Mouse (Mus musculus) activated CD4-positive, CD25-positive, alpha-beta regulatory T cell, adult 4 months (primary cell): ENCODE measurements around the gene G3bp2. TPM values are rescaled to one million over a fixed set of nuclear protein-coding genes. Genes with fewer than 3 reads are reported as not detected.
A peak's percentile ranks its signal among the peaks of the same experiment; 100 is the strongest.

Experiments used
- ATAC-seq: one replicate; pipeline ENCODE4 v1.8.0; 2017
- polyA plus RNA-seq, 2 experiments: library from polyadenylated mRNA; unstranded; fragments of 100-300 nt; shearing (Covaris generic); gene quantifications; one replicate each; pipeline ENCODE4 v1.2.1; 2017

The G3bp2 gene
- polyA plus RNA-seq, 2 experiments from 2014 or later, result 204 to 221 TPM

DNA sequence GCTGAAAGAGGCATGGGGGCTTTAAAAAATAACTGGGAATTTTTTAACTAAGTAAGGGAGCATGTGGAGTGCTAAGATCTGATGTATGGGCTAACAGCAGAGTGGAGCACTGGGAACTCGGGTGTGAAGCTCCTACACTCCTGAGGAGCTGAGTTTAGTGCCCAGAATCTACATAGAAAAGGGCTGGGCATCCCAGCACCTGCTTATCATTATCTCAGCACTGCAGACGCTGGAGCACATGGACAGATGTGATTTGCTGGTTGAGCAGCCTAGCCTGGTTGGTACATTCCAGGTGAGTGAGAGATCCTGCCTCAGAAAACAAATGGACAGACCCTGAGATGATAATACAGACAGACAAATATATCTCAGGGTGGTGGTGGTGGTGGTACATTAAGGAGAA, 73.7 kb downstream of the G3bp2 start:
- ATAC-seq, result no peak

DNA sequence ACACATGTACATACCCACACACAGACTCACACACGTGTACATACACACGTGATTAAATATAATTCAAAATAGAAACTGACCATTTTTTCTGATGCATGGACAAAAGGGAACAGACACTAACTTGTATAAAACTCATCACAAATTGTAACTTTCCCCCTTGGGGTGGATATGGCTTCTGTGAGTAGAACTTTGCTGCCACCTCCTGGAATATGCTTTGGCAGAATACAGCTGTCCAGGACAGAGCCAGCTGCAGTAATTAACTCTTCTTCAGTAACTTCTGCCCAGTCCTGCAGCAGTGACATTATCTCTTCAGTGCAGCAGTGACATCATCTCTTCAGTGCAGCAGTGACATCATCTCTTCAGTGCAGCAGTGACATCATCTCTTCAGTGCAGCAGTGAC, 80.5 kb downstream of the G3bp2 start:
- peak; percentile 56 for ATAC-seq

Other genes with a start within 250 kb of the G3bp2 start
- 10 to 100 TPM; 73.3 to 92.6 TPM for gene Rchy1, start 120.7 kb downstream of the G3bp2 start, polyA plus RNA-seq
- not detected for gene Odaph, start 96.2 kb downstream of the G3bp2 start, polyA plus RNA-seq
- gene Cdkl2, start 39.8 kb downstream of the G3bp2 start, polyA plus RNA-seq, result 1 to 10 TPM; 2.6 to 3.4 TPM
- 10 to 100 TPM; 31.3 to 33.8 TPM for gene Uso1, start 54.2 kb upstream of the G3bp2 start, polyA plus RNA-seq
- gene U90926, start 131.7 kb upstream of the G3bp2 start, polyA plus RNA-seq, result not detected
- under 1 TPM; 0.15 to 0.34 TPM for gene Ppef2, start 172.6 kb upstream of the G3bp2 start, polyA plus RNA-seq
- 10 to 100 TPM in 1 of 2 experiments, 1 to 10 TPM in 1; 9.2 to 11.5 TPM for gene Naaa, start 194.5 kb upstream of the G3bp2 start, polyA plus RNA-seq
- gene Sdad1, start 226.8 kb upstream of the G3bp2 start, polyA plus RNA-seq, result 10 to 100 TPM; 37.7 to 41.4 TPM
- gene Cxcl9, start 244.4 kb upstream of the G3bp2 start, polyA plus RNA-seq, result under 1 TPM in 1 of 2 experiments, not detected in 1; 0.20 TPM
- gene Art3, start 248.1 kb upstream of the G3bp2 start, polyA plus RNA-seq, result 1 to 10 TPM; 7.7 to 9.8 TPM